Mouse (Mus musculus) spleen, adult 2 months (tissue): ENCODE results near the gene Fbxo8.

Source experiments
- CTCF ChIP-seq: fragments of 200-500 bp; IDR thresholded peaks from 2 replicates; pipeline ENCODE4 v1.5.1; 2011; ENCODE audit warnings: mild to moderate bottlenecking, inconsistent platforms; ENCODE audit not compliant: insufficient read depth, insufficient read length, insufficient replicate concordance; ENCODE audit errors: extremely low read depth
- POLR2A ChIP-seq: fragments of 200-500 bp; IDR thresholded peaks from 2 replicates; pipeline ENCODE4 v1.6.1; 2011; ENCODE audit warnings: low read depth, low read length, inconsistent platforms

- TF ChIP-seq POLR2A: no peak
- no peak for TF ChIP-seq CTCF
Observed at GRCm38 (mm10) chr8:56508952-56509479, 41.9 kb upstream of the Fbxo8 start.
